Mouse (Mus musculus) Patski (cell line): ENCODE measurements around the gene 1700025G04Rik. TPM values are rescaled to one million over a fixed set of nuclear protein-coding genes. Genes with fewer than 3 reads are reported as not detected.

Source experiments
- ATAC-seq: fragments of 100-300 bp; one replicate; pipeline ENCODE4 v1.8.0; 2021
- CTCF ChIA-PET: fragments of 350-600 bp; sonication (Branson Sonifier 250); formaldehyde crosslinking; loops from one replicate; lab custom pipeline; 2022; ENCODE audit warnings: inconsistent platforms; lab: Charles Lee
- POLR2A ChIA-PET: fragments of 350-600 bp; sonication (Branson Sonifier 250); formaldehyde crosslinking; loops from one replicate; lab custom pipeline; 2022; ENCODE audit warnings: antibody characterized with exemption, inconsistent platforms; lab: Charles Lee
- DNase-seq: peaks from one replicate; pipeline ENCODE4 v3.0.0-alpha.2; 2011; ENCODE audit warnings: low read depth, low spot score
- H3K27me3 ChIP-seq: fragments of 371-371 bp; one replicate; pipeline ENCODE4 v1.5.1; 2021
- CTCF ChIP-seq: fragments of 100-300 bp; IDR thresholded peaks from one replicate; pipeline ENCODE4 v1.5.1; 2021
- in situ Hi-C: fragments of 300-500 bp; cut with MboI; formaldehyde crosslinking; loops from 3 replicates; pipeline ENCODE4 v1.11.1; 2018; ENCODE audit warnings: low pct_unique_long_range_greater_than_20kb, mixed read lengths
- polyA plus RNA-seq: library from polyadenylated mRNA; unstranded; gene quantifications from one replicate; pipeline ENCODE4 v1.2.3, GENCODE M21; 2021

1700025G04Rik gene
- polyA plus RNA-seq, 1 experiment from 2014 or later, result 56.7 TPM

DNA sequence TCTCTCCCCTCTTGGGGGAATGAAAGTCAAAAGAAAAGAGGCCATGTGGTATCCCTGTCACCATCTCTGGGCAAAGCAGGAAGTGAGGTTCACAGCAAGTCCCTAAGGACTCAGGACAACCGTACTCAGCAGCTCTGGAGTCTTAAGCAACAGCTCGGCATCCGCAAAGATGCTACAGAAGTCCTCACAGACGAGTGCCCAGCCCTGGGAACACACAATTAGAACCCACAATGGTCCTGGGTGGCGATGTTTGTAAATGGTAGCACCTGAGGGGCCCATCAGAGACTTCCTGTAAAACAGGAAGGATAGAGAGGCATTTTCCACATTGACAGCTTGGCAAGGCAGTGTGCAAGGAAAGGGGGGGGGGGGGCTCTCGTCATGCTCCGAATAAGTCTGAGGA lies 55.2 kb downstream of the 1700025G04Rik start:
- ATAC-seq (no peak), DNase-seq (no peak)
- no peak for TF ChIP-seq CTCF
- H3K27me3 ChIP-seq, result no peaks in the 10 kb centered on the region
- CTCF ChIA-PET, result interaction anchor here (1.2 kb wide), 1 partner anchor 22 kb away, joined by 4 read pairs; no protein-coding TSS in a partner anchor
- in situ Hi-C loops, result no loop called here
- POLR2A ChIA-PET, result no interaction called here

DNA sequence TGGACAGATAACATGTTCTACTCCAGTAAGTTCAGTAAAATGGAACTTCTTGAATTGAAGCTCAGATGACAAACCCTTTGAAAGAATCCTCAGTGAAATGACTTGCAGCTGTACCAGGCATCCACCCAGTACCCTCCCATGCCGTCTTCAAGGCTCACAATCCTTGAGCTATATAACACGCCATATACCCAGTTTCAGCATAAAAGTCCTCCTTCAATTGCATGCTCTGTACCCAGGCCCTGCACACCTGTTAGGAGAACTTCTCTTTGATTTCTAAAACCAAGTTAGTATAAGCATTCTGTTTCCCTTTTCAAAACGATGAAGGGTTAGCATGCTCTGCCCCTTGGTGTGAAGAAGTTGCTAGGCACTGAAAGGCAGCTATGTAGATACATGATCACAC lies 56.2 kb downstream of the 1700025G04Rik start:
- CTCF ChIA-PET, result interaction anchor here (1.1 to 1.2 kb wide), 2 partner anchors 21 to 36 kb away, joined by 3 to 4 read pairs; no protein-coding TSS in a partner anchor
- POLR2A ChIA-PET, result no interaction called here
- no peaks in the 10 kb centered on the region for H3K27me3 ChIP-seq
- no peak for ATAC-seq
- in situ Hi-C loops, result no loop called here
- no peak for DNase-seq
- no peak for TF ChIP-seq CTCF

DNA sequence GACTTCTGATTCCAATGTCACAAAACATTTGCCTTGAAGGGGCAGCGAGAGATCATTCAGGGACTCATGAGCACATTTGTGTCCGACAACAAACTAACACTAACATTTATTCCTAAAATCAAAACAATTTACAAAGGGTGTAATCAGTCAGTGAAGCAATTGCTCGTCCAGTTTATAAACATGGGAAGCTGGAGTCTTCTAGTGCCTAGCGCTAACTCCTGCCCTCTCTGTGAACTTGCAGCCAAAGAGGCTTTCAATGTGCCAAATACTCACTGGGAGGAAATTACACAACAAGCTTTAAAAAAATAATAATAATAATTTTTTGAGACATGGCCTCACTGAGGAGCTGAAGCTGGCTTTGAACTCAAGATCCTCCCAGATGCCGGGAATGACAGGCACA lies 57.8 kb downstream of the 1700025G04Rik start:
- ChIA-PET CTCF (interaction anchor here (0.9 kb wide), 1 partner anchor 26 kb away, joined by 3 read pairs; no protein-coding TSS in a partner anchor), POLR2A (no interaction called here)
- TF ChIP-seq CTCF, result no peak
- in situ Hi-C loops, result no loop called here
- no peaks in the 10 kb centered on the region for H3K27me3 ChIP-seq
- ATAC-seq, result no peak
- DNase-seq, result no peak

DNA sequence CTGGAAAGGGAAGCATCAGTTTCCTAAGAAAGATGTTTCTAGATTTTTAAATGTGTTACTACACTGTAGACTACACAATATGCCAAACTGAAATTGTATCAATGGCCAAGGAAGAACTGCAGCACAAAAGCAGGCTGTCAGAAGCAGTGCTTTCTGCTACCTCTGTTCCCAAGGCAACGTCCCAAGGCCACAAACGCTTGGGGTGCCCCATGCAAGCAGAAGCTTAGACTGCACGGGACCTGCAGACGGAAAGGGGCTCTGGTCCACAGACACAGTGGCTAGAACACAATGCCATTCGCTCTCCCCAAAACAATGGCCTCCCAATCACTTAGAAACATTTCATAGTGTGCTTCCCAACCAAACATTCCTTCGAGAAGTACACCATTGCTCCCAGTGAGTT lies 59.4 kb downstream of the 1700025G04Rik start:
- DNase-seq, result no peak
- CTCF ChIA-PET, result interaction anchor here (2.1 kb wide), 1 partner anchor 10 kb away, joined by 5 read pairs; no protein-coding TSS in a partner anchor
- POLR2A ChIA-PET, result no interaction called here
- no peaks in the 10 kb centered on the region for H3K27me3 ChIP-seq
- in situ Hi-C loops, result no loop called here
- ATAC-seq, result no peak
- no peak for TF ChIP-seq CTCF

DNA sequence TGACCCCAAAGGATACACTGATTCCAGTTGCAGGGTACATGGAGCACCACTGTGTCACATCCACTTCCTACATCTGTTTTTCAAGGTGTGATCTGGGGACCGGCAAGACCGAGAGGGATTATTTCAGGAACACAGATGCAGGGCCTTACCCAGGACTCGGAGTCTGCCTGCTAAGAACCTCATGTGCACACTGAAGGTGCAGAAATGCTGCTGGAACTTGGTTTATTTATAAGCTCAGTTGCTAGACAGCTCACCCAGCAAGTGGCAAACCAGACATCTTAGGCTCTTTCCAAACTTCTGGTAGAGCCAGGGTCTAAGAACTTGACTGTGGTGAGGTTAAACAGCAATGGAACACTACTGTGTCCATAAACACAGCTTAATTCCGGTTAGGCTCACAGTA lies 61.2 kb downstream of the 1700025G04Rik start:
- H3K27me3 ChIP-seq, result no peaks in the 10 kb centered on the region
- TF ChIP-seq CTCF, result no peak
- ATAC-seq (no peak), DNase-seq (no peak)
- in situ Hi-C loops, result no loop called here
- CTCF ChIA-PET, result interaction anchor here (1.7 to 1.9 kb wide), 2 partner anchors 9 to 14 kb away, joined by 4 to 5 read pairs; no protein-coding TSS in a partner anchor
- POLR2A ChIA-PET, result no interaction called here

DNA sequence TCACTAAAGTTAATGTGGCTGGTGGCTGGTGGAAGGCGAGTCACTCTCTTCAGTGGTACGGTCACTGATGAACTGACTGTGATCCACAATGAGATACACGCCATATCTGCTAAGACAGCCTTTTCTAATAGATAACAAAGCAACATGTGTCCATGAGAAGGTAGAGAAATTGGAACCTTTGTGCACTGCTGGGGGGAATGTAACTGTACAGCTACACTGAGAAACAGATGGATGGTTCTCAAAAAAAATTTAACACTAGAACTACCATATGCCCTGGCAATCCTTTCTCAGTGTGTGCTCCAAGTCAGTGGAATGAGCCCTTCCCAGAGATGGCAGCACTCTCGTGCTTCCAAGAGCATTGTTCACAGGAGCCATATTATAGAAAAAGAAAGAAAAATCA lies 63.2 kb downstream of the 1700025G04Rik start:
- CTCF ChIA-PET, result interaction anchor here (1.0 to 1.7 kb wide), 2 partner anchors 9 to 13 kb away, joined by 3 to 4 read pairs; no protein-coding TSS in a partner anchor
- in situ Hi-C loops, result no loop called here
- ATAC-seq, result no peak
- no peaks in the 10 kb centered on the region for H3K27me3 ChIP-seq
- no peak for TF ChIP-seq CTCF
- DNase-seq, result no peak
- POLR2A ChIA-PET, result no interaction called here

DNA sequence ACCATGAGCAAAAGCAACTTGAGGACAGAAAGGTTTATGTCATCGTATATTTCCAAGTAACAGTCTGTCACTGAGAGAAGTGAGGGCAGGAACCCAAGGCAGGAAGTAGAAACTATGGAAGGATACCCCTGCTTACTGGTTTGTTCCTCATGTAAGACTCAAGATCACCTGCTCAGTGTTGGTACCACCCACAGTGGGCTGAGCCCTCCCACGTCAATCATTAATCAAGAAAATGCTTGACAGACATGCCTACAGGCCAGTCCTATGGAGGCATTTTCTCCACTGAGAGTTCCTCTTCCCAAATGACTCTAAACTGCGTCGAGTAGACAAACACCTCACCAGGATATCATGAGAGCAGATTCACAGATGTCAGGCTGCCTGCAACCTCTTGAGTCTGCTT lies 64.6 kb downstream of the 1700025G04Rik start:
- ChIA-PET CTCF (no interaction called here), POLR2A (no interaction called here)
- no peaks in the 10 kb centered on the region for H3K27me3 ChIP-seq
- ATAC-seq (no peak), DNase-seq (no peak)
- in situ Hi-C loops, result no loop called here
- no peak for TF ChIP-seq CTCF

DNA sequence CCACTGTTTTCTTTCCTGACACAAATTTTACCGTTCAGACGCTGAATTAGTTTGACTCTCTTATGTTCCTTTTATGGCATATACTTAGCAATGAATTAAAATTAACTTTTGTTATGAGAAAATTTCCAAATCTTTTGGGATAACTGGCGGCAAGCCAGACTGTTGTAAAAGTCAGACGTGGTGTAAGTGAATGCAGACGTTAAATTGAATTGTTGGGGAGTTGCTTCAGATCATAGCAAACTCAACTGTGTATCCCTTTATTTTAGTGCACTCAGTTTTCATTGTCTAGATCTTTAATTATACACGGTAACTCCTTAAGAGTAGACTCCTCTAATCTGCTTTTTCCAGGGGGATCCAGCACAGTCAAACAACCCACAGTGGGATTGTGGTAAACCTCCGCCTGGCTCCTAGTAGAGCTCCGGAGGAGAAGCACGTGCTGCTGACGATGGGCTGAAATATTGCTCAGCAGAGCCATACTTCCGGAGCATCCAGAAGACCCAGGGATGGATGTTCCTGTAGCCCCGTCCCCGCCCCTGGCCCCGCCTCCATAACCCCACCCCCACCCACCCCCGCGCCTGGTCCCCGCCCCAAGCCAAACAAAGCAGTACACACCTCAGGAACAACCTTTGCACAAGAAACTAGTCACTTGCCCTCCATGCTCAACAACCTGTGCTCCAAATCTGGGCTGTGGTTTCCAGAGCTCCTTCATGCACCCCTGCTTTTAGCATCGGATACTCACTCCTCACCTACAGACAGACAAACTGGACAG lies 65.7 kb downstream of the 1700025G04Rik start:
- in situ Hi-C loops, result no loop called here
- no peak for DNase-seq
- no peak for TF ChIP-seq CTCF
- ChIA-PET POLR2A (no interaction called here), CTCF (no interaction called here)
- no peak for ATAC-seq
- no peaks in the 10 kb centered on the region for H3K27me3 ChIP-seq

DNA sequence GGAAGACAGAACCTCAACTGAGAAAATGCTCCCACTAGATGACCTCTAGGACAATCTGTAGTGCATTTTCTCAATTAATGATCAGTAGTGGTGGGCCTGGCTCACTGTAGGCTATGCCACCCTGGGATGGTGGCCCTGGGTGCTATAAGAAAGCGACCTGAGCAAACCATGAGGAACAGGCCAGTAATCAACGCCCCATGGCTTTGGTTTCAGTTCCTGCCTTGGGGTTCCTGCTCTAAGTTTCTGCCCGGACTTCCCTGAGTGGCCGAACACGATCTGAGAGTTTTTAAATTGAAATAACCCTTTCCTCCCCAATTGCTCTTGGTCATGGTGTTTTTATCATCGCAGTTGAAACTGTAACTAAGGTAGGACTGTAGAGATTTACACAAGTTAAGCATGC lies 69.1 kb downstream of the 1700025G04Rik start:
- TF ChIP-seq CTCF, result no peak
- CTCF ChIA-PET, result no interaction called here
- DNase-seq (no peak), ATAC-seq (no peak)
- H3K27me3 ChIP-seq, result no peaks in the 10 kb centered on the region
- in situ Hi-C loops, result no loop called here
- POLR2A ChIA-PET, result no interaction called here

DNA sequence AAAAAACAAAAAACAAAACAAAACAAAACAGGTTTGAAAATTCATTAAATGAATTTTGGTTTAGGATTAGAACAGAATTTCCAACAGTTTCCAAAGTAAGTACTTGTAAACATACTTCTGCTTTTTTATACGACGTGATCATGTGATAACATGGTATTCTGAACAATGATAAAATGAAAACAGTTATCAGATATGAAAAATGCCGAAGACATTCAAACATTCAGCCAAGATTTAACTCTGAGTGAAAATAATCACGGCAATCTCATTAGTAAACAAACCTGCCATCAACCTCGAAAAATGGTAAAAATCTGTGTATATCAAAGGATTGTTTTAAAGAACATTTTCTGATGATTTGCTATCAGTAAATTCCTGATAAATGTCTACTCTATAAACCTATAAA lies 69.9 kb downstream of the 1700025G04Rik start:
- ChIA-PET POLR2A (no interaction called here), CTCF (no interaction called here)
- in situ Hi-C loops, result no loop called here
- TF ChIP-seq CTCF, result no peak
- DNase-seq, result no peak
- no peaks in the 10 kb centered on the region for H3K27me3 ChIP-seq
- no peak for ATAC-seq

DNA sequence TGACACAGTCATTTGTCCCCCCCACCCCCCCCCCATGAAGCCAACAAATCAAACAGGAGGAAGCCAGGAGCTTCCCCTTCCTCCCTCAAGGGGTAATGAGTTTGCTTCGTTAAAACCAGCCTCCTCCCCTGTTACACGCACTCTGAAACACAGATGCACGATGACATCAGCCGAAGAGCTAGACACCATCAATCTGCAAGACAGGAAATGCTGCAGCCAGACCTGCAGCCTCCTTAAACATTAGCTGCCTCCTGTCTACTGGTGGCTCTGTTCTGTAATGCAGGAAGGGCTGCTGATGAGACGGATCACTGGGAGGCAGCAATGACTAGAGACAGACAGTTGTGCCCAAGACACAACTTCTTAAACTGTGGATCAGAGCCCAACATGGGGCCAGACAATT lies 70.7 kb downstream of the 1700025G04Rik start:
- ATAC-seq (no peak), DNase-seq (no peak)
- POLR2A ChIA-PET, result no interaction called here
- CTCF ChIA-PET, result no interaction called here
- H3K27me3 ChIP-seq, result no peaks in the 10 kb centered on the region
- no peak for TF ChIP-seq CTCF
- in situ Hi-C loops, result no loop called here
